Mouse (Mus musculus): Measurements from ENCODE around the gene Gfod1.

GRCm38 (mm10) chr13:43265116-43265515 lies 38.9 kb downstream of the Gfod1 start:
- no peak for TF ChIP-seq CTCF (conservative IDR thresholded peaks at IDR 0.05; ENCODE audit: low read length)
- no peak for TF ChIP-seq NANOG (IDR thresholded peaks at IDR 0.05; ENCODE audit: borderline replicate concordance, low read length)
- TF ChIP-seq POU5F1 (IDR thresholded peaks at IDR 0.05; ENCODE audit: borderline replicate concordance, low read length) = no peak
